Mouse (Mus musculus) liver, postnatal 0 days (tissue): ENCODE results near the gene Lmo4.

Experiments used
- CTCF ChIP-seq: sonication (generic); IDR thresholded peaks from 2 replicates; pipeline ENCODE4 v1.5.1; 2016; ENCODE audit warnings: antibody characterized with exemption, low read depth
- EP300 ChIP-seq: IDR thresholded peaks from 2 replicates; pipeline ENCODE4 v1.6.1; 2016; ENCODE audit warnings: antibody characterized with exemption, low read depth, mild to moderate bottlenecking

DNA sequence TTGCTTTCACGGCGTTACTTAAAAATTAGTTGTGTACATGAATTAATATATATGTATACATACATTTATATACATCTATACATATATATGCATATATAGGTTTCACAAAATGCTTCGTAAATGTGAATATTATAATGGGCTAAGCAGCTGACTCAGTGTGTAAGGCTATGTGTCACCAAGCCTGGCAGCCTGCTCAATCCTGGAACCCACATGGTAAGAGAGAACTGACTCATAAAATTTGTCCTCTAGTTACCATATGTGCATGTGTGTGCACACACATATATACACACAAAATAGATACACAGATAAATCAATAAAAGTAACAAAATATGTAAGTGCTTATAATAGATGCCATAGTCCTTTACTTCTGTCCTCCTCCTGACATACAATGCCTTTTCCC, 56.8 kb downstream of the Lmo4 start:
- TF ChIP-seq CTCF (no peak), EP300 (no peak)
